Mouse (Mus musculus): ENCODE measurements around the gene Ank2. TPM values are rescaled to one million over a fixed set of nuclear protein-coding genes. Genes with fewer than 3 reads are reported as not detected.

Gene Ank2
- polyA plus RNA-seq, 1 experiment, result 52.1 TPM

DNA sequence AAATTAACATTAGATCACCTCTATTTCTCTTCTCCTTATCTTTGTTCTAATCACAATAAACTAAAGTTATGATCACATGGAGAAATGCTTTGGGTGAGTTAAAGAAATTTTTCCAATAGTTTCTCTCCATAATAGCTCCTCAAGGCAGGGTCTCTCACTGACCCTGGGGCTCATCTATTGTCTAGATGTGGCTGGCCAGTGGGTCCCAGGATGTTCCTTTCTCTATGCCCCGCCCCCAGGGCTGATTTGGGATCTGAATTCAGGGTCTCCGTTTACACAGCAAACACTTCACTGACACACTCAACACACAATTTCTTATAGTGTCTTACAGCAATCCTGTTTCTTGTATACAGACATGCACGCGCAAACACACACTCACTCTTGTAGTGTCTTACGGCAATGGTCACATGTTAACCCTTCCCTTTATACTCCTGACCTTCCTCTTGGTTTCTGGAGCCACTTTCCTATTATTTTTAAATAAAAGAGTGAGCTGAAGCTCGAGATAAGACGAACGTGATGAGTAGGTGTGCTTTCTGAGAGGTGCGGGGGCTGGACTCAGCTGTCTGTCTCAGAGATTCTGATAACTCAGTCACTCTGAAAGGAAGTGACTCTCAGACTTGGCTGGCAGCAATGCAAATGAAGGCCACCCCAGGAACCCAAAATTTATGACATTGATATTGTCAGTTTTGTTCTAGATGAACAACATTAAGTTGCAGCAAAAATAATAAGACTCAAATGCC, 204.4 kb downstream of the Ank2 start:
- no peak overlapping the region for H3K4me3 ChIP-seq (ENCODE audit: control insufficient read depth, low read depth, low read length)
- TF ChIP-seq POLR2A (IDR thresholded peaks at IDR 0.05; ENCODE audit: control insufficient read depth, low read depth, low read length) (no peak), CTCF (IDR thresholded peaks at IDR 0.05; ENCODE audit: control insufficient read depth, insufficient read depth, insufficient replicate concordance, low read depth, low read length) (no peak)

DNA sequence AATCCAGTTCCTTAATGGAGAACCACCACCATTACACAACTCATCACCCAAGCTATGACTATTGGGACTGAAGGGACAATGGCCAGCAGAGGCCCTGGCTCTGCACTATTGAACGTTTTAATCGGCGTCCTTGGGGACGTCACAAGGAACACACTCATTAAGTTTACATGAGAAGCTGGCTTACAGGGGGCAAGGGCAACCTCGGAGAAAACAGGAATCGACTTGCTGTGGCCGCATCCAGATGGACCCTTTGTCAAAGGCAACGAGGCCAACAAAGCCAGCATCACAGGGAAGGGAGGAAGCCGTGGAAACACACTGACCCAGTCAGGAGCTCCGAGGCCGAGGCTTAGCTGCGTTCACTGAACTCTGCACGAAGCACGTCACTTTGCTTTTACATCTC, 205.1 kb downstream of the Ank2 start:
- Histone ChIP-seq H3K36me3 (ENCODE audit: control insufficient read depth, insufficient read depth, low read length) (no peaks in the 10 kb centered on the region), H3K27me3 (ENCODE audit: control insufficient read depth, insufficient read depth, low read length) (no peaks in the 10 kb centered on the region), H3K27ac (ENCODE audit: control insufficient read depth, insufficient read depth, low read depth, low read length) (no peak overlapping the region), H3K4me1 (ENCODE audit: control insufficient read depth, insufficient read depth, low read length) (no peaks in the 10 kb centered on the region; the same call in 1 of the 2 replicates), H3K4me3 (ENCODE audit: control insufficient read depth, low read depth, low read length) (no peak overlapping the region)
- no peak for TF ChIP-seq CTCF (IDR thresholded peaks at IDR 0.05; ENCODE audit: control insufficient read depth, insufficient read depth, insufficient replicate concordance, low read depth, low read length)
- no peak for TF ChIP-seq POLR2A (IDR thresholded peaks at IDR 0.05; ENCODE audit: control insufficient read depth, low read depth, low read length)

More for the DNA sequence above, 204.4 kb downstream of the Ank2 start:
- Histone ChIP-seq H3K27ac (ENCODE audit: control insufficient read depth, insufficient read depth, low read depth, low read length) (no peak overlapping the region), H3K27me3 (ENCODE audit: control insufficient read depth, insufficient read depth, low read length) (no peaks in the 10 kb centered on the region), H3K36me3 (ENCODE audit: control insufficient read depth, insufficient read depth, low read length) (no peaks in the 10 kb centered on the region), H3K4me1 (ENCODE audit: control insufficient read depth, insufficient read depth, low read length) (no peaks in the 10 kb centered on the region; the same call in 1 of the 2 replicates)

DNA sequence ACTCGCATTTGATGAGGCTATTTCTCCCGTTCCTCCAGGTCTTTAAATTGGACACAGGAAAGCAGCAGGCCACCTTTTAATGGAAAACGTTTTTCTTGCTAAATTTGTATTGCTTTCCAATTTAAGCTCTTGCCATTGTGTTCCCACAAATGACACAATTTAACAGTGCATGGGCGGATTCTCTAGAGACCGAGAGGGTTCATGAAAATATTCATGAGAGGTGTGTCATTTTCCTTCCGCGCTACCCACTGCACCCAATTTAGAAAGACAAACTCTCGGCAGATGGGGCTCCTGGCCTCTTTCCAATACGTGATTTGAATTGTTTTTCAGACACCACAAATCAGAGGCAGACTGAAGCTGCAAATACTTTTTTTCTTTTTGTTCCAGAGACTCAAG, 205.7 kb downstream of the Ank2 start:
- no peak overlapping the region for H3K27ac ChIP-seq (ENCODE audit: control insufficient read depth, insufficient read depth, low read depth, low read length)
- TF ChIP-seq POLR2A (IDR thresholded peaks at IDR 0.05; ENCODE audit: control insufficient read depth, low read depth, low read length) (no peak), CTCF (IDR thresholded peaks at IDR 0.05; ENCODE audit: control insufficient read depth, insufficient read depth, insufficient replicate concordance, low read depth, low read length) (no peak)

DNA sequence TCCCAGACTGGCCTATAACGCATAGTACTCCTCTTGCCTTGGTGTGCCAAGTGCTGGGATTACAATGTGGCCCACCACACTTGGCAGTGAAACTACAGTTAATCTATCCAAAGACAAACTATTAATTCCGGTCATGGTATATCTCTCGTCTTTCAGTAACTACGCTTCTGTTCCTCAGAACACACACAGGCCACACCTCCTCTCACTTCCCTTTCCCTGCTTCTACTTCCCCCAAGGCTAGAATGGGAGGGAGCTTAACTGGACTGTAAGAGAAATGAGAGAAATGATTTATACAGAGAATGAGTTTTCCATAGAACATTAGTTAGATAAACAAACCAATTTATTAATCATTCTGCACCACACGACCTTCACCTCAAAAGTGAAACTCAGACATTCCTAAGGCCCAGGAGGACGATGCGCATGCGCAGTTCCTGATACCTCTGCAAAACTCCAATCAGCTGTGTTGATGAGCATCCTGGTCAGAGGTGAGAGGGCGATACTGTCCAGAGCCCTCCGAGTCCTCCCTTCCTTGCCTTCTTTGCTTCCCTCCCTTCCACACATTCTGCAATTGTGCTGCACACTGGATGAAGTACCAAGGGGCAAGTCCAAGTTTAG, 206.2 kb downstream of the Ank2 start:
- H3K4me3 ChIP-seq (ENCODE audit: control insufficient read depth, low read depth, low read length), result no peak overlapping the region
- H3K27ac ChIP-seq (ENCODE audit: control insufficient read depth, insufficient read depth, low read depth, low read length), result no peak overlapping the region
- no peaks in the 10 kb centered on the region for H3K27me3 ChIP-seq (ENCODE audit: control insufficient read depth, insufficient read depth, low read length)
- no peaks in the 10 kb centered on the region for H3K36me3 ChIP-seq (ENCODE audit: control insufficient read depth, insufficient read depth, low read length)
- TF ChIP-seq POLR2A (IDR thresholded peaks at IDR 0.05; ENCODE audit: control insufficient read depth, low read depth, low read length) (no peak), CTCF (IDR thresholded peaks at IDR 0.05; ENCODE audit: control insufficient read depth, insufficient read depth, insufficient replicate concordance, low read depth, low read length) (no peak)
- H3K4me1 ChIP-seq (ENCODE audit: control insufficient read depth, insufficient read depth, low read length), result no peaks in the 10 kb centered on the region; the same call in 1 of the 2 replicates

More for the DNA sequence above, 205.7 kb downstream of the Ank2 start:
- H3K4me1 ChIP-seq (ENCODE audit: control insufficient read depth, insufficient read depth, low read length), result no peaks in the 10 kb centered on the region; the same call in 1 of the 2 replicates
- H3K36me3 ChIP-seq (ENCODE audit: control insufficient read depth, insufficient read depth, low read length), result no peaks in the 10 kb centered on the region
- H3K4me3 ChIP-seq (ENCODE audit: control insufficient read depth, low read depth, low read length), result no peak overlapping the region
- no peaks in the 10 kb centered on the region for H3K27me3 ChIP-seq (ENCODE audit: control insufficient read depth, insufficient read depth, low read length)

DNA sequence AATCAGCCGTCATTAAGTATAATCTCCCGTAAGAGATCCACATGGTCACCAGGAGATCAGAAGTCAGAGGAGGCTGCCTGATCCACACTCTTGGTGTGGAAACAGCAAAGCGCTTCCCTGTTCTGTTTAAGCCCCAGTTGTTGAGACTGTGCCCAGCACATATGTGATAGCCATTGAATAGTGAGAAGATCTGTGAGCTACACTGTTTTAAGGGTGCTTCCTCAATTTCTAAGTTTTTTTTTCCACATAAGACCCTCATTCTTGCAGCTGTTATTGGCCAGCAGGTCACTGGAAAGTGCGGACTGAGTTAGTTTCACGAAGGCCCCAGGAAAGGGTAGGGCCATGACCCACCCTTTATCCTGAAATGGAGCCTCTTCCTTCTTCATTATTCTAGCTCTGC, 216.9 kb downstream of the Ank2 start:
- H3K27me3 ChIP-seq (ENCODE audit: control insufficient read depth, insufficient read depth, low read length), result no peaks in the 10 kb centered on the region
- TF ChIP-seq POLR2A (IDR thresholded peaks at IDR 0.05; ENCODE audit: control insufficient read depth, low read depth, low read length) (no peak), CTCF (IDR thresholded peaks at IDR 0.05; ENCODE audit: control insufficient read depth, insufficient read depth, insufficient replicate concordance, low read depth, low read length) (no peak)
- no peak overlapping the region for H3K27ac ChIP-seq (ENCODE audit: control insufficient read depth, insufficient read depth, low read depth, low read length)
- no peaks in the 10 kb centered on the region for H3K4me1 ChIP-seq (ENCODE audit: control insufficient read depth, insufficient read depth, low read length)
- H3K36me3 ChIP-seq (ENCODE audit: control insufficient read depth, insufficient read depth, low read length), result no peaks in the 10 kb centered on the region
- no peak overlapping the region for H3K4me3 ChIP-seq (ENCODE audit: control insufficient read depth, low read depth, low read length)

DNA sequence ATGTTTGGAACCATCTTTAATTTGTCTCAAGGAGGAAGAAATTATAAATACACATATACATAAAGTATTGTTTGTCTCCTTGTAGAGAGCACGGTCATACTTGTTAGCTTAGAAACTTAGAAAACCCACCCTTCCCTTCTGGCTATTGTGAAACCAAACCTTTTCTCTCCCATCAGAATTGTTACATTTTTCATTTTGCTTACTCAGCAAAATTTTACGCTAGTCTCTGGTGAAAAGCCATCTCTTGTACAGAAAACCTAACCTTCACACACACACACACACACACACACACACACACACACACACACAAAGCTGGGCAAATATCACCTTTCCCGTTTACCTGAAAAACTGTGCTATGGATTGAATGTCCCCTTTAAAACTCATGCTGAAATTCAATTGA, 217.8 kb downstream of the Ank2 start:
- no peak overlapping the region for H3K27ac ChIP-seq (ENCODE audit: control insufficient read depth, insufficient read depth, low read depth, low read length)
- no peaks in the 10 kb centered on the region for H3K27me3 ChIP-seq (ENCODE audit: control insufficient read depth, insufficient read depth, low read length)
- H3K36me3 ChIP-seq (ENCODE audit: control insufficient read depth, insufficient read depth, low read length), result no peaks in the 10 kb centered on the region
- no peak overlapping the region for H3K4me3 ChIP-seq (ENCODE audit: control insufficient read depth, low read depth, low read length)
- TF ChIP-seq POLR2A (IDR thresholded peaks at IDR 0.05; ENCODE audit: control insufficient read depth, low read depth, low read length), result no peak
- TF ChIP-seq CTCF (IDR thresholded peaks at IDR 0.05; ENCODE audit: control insufficient read depth, insufficient read depth, insufficient replicate concordance, low read depth, low read length), result no peak
- H3K4me1 ChIP-seq (ENCODE audit: control insufficient read depth, insufficient read depth, low read length), result no peaks in the 10 kb centered on the region

DNA sequence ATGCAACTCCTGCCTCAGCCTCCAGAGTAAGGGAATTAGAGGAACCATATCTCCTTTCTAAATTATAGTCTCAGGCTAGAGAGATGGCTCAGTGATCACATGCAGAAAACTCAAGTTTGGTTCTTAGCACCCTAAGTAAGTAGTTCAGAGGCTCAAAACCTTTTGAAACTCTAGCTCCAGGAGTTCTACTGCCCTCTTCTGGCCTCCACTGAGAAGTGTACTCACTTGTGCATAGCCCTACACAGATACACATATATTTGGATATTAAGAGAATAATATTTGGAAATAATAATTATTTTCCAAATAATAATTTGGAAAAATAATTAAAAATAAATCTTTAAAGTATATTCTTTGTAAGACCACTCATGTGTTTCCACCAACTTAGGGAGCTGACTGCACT, 218.8 kb downstream of the Ank2 start:
- no peak for TF ChIP-seq CTCF (IDR thresholded peaks at IDR 0.05; ENCODE audit: control insufficient read depth, insufficient read depth, insufficient replicate concordance, low read depth, low read length)
- no peak for TF ChIP-seq POLR2A (IDR thresholded peaks at IDR 0.05; ENCODE audit: control insufficient read depth, low read depth, low read length)
- Histone ChIP-seq H3K36me3 (ENCODE audit: control insufficient read depth, insufficient read depth, low read length) (no peaks in the 10 kb centered on the region), H3K4me1 (ENCODE audit: control insufficient read depth, insufficient read depth, low read length) (no peaks in the 10 kb centered on the region), H3K27me3 (ENCODE audit: control insufficient read depth, insufficient read depth, low read length) (no peaks in the 10 kb centered on the region), H3K4me3 (ENCODE audit: control insufficient read depth, low read depth, low read length) (no peak overlapping the region), H3K27ac (ENCODE audit: control insufficient read depth, insufficient read depth, low read depth, low read length) (no peak overlapping the region)
